Mouse (Mus musculus): ENCODE data around the gene Ltb. TPM values are rescaled to one million over a fixed set of nuclear protein-coding genes. Genes with fewer than 3 reads are reported as not detected.
A peak's percentile ranks its signal among the peaks of the same experiment; 100 is the strongest.

Ltb gene
- total and polyA plus RNA-seq, 2 experiments from 2014 or later, result 0.27 to 0.33 TPM

DNA sequence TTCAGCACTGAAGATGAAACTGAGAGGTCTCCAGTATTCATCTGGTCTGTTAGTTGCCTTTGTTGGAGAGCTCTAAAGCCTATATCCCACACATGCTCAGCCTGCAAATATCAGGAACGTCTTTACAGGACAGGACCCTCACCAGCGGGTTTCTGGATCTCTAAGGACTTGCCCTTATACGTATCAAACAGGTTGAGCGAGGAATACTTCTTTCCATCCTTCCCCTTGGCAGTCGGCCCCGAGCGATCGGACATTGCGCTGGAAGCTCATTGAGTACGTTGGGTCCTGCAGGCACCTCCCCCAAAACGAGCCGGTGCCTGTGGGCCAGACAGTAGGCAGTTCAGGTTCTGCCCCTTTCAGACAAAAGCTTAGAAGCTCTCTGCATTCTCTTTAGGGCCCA lies 31.5 kb upstream of the Ltb start:
- peak overlapping the region; percentile 100 for H3K9ac ChIP-seq (replicated peaks; ENCODE audit: low read depth, low read length)
- H3K4me2 ChIP-seq (ENCODE audit: low read depth, low read length), result peak overlapping the region; percentile 85
- ATAC-seq (ENCODE audit: insufficient read depth, low read depth), result no peak
- WGBS, result 10% methylated on average over 12 of the region's 12 CpGs
- H3K36me3 ChIP-seq (replicated peaks; ENCODE audit: control insufficient read depth, insufficient read depth, low read length), result peaks cover 44% of the 10 kb centered on the region
- H3K27ac ChIP-seq (ENCODE audit: low read depth), result peak overlapping the region; percentile 18; the same call in 1 of the 2 replicates
- peak overlapping the region; percentile 100 for H3K4me3 ChIP-seq (ENCODE audit: low read depth, low read length)
- no peak for DNase-seq (ENCODE audit: low spot score)
- no peaks in the 10 kb centered on the region for H3K27me3 ChIP-seq (ENCODE audit: control insufficient read depth, insufficient read depth, low read length)
- H3K4me1 ChIP-seq (ENCODE audit: control insufficient read depth, insufficient read depth), result peaks cover 23% of the 10 kb centered on the region
- TF ChIP-seq CTCF (IDR thresholded peaks at IDR 0.05; ENCODE audit: low read depth) (no peak), EP300 (IDR thresholded peaks at IDR 0.05; ENCODE audit: low read depth) (no peak)
- no peaks in the 10 kb centered on the region for H3K9me3 ChIP-seq (replicated peaks; ENCODE audit: control insufficient read depth, low read length)

DNA sequence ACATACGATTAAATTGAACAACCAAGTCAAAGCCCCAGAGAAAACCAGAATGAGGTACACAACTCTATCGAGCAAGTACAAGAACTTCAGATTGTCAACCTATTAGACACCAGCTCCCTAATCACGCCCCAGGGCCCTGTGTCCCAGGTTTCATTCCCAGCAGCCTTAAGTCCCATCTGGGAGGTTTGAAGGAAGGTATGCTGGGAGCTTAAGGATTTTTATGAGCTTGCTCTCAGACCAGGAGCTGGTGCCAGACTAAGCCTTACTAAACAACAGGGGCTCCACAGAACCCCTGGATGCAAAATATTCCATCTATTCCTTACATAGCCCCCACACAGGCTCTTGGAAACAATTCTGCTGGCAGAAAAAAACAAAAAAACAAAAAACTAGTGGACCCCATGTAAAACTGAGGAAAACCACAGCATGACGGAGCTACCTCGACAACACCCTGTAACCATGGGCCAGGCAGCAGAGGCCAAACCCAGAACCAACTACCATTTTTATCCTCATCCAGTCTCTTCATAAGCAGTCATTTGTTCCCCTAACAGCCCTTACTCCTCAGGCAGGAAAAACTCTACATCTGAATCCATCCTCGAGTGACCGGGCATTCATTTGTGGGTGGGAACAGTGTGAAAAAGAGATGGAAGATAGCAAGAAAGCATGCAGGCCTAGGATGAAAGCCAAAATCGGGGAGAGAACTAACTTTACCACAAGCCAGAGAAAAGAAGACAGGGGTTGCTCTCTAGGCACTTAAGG lies 30.7 kb upstream of the Ltb start:
- H3K36me3 ChIP-seq (replicated peaks; ENCODE audit: control insufficient read depth, insufficient read depth, low read length), result peaks cover 36% of the 10 kb centered on the region
- H3K4me3 ChIP-seq (ENCODE audit: low read depth, low read length), result peak overlapping the region; percentile 100
- peak overlapping the region; percentile 85 for H3K4me2 ChIP-seq (ENCODE audit: low read depth, low read length)
- ATAC-seq (ENCODE audit: insufficient read depth, low read depth), result no peak
- peaks cover 23% of the 10 kb centered on the region for H3K4me1 ChIP-seq (ENCODE audit: control insufficient read depth, insufficient read depth)
- TF ChIP-seq EP300 (IDR thresholded peaks at IDR 0.05; ENCODE audit: low read depth) (no peak), CTCF (IDR thresholded peaks at IDR 0.05; ENCODE audit: low read depth) (no peak)
- H3K27me3 ChIP-seq (ENCODE audit: control insufficient read depth, insufficient read depth, low read length), result no peaks in the 10 kb centered on the region
- peak overlapping the region; percentile 100 for H3K9ac ChIP-seq (replicated peaks; ENCODE audit: low read depth, low read length)
- 4% methylated on average over 8 of the region's 8 CpGs for WGBS
- peak overlapping the region; percentile 99 for H3K27ac ChIP-seq (ENCODE audit: low read depth)
- no peaks in the 10 kb centered on the region for H3K9me3 ChIP-seq (replicated peaks; ENCODE audit: control insufficient read depth, low read length)
- DNase-seq (ENCODE audit: low spot score), result peak; percentile 42

DNA sequence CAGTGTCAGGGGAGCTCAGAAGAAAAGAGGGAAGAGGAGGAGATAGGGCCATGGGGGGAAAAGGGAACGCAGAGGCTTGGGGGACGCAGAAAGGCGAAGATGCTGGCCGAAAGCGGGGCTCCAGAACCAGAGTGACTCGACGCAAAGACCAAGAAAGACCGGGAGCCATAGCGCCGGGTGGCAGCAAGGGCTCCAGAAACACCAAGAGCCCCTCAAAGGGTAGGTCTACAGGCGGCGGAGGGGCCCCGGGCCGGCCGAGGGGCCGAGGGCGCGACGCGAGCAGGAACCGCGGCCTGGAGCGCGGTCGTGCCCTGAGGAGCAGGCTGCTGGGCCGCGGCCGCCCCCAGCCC lies 30.0 kb upstream of the Ltb start:
- TF ChIP-seq CTCF (IDR thresholded peaks at IDR 0.05; ENCODE audit: low read depth), result no peak
- TF ChIP-seq EP300 (IDR thresholded peaks at IDR 0.05; ENCODE audit: low read depth), result no peak
- Histone ChIP-seq H3K4me1 (ENCODE audit: control insufficient read depth, insufficient read depth) (peaks cover 23% of the 10 kb centered on the region), H3K4me3 (ENCODE audit: low read depth, low read length) (peak overlapping the region; percentile 100), H3K9ac (replicated peaks; ENCODE audit: low read depth, low read length) (peak overlapping the region; percentile 100), H3K36me3 (replicated peaks; ENCODE audit: control insufficient read depth, insufficient read depth, low read length) (peaks cover 30% of the 10 kb centered on the region), H3K9me3 (replicated peaks; ENCODE audit: control insufficient read depth, low read length) (no peaks in the 10 kb centered on the region), H3K27me3 (ENCODE audit: control insufficient read depth, insufficient read depth, low read length) (no peaks in the 10 kb centered on the region), H3K27ac (ENCODE audit: low read depth) (peak overlapping the region; percentile 99), H3K4me2 (ENCODE audit: low read depth, low read length) (peak overlapping the region; percentile 85)
- ATAC-seq (ENCODE audit: insufficient read depth, low read depth) (no peak), DNase-seq (ENCODE audit: low spot score) (no peak)
- under 1% methylated on average over 19 of the region's 28 CpGs for WGBS

DNA sequence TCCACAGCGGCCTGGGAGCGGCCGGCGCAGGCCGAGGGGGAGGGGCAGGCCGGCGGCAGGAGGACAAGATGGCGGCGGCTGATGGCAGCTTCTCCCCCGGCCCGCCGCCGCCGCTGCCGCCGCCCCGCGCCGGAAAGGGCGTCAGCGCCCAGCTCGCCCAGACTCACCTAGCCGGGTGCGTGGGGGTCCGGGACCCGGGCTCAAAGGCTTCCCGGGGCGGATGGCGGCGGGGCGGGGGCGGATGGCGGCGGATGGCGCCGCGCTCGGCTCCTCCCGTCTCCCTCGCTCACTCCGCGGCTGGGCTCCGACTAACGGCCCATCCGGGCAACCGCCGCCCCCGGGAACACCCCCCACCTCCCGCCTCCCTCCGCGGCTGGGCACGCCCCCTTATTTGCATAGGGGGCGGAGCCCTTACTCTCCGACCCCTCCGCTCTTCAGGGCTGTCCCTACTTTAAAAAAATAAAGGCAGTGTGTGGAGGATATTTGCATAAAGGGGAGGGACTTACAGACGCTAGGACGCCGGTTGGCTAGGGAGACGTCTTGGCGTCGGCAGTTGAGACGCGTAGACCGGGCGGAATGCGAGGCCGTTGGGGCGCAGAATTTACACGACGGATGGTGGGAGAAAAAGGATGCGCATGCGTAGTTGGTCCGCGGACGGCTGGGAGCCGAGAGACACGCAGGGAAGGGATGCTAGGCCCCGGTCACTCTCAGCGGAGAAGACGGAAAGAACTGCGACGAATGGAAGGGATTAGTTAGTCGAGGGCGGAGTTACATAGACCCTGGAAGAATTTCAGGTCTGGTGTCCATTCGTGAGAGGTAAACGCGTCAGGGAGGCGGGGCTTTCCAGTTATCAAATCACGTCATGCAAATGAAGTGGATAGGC lies 29.4 kb upstream of the Ltb start, which contains the start of gene Prrc2a:
Prrc2a (minus strand) TSS at position 330 of the 883 bp plus-strand sequence.
- peak within 1 kb of the TSS; percentile 99 for H3K27ac ChIP-seq (ENCODE audit: low read depth)
- H3K4me2 ChIP-seq (ENCODE audit: low read depth, low read length), result peak within 1 kb of the TSS; percentile 85
- TF ChIP-seq EP300 (IDR thresholded peaks at IDR 0.05; ENCODE audit: low read depth) (peak; percentile 55; the same call in 1 of the 2 replicates), CTCF (IDR thresholded peaks at IDR 0.05; ENCODE audit: low read depth) (no peak)
- H3K9me3 ChIP-seq (replicated peaks; ENCODE audit: control insufficient read depth, low read length), result no peaks in the 10 kb centered on the region
- no peaks in the 10 kb centered on the region for H3K27me3 ChIP-seq (ENCODE audit: control insufficient read depth, insufficient read depth, low read length)
- WGBS, result under 1% methylated on average over 43 of the region's 89 CpGs
- peak; percentile 94 for ATAC-seq (ENCODE audit: insufficient read depth, low read depth)
- peaks cover 23% of the 10 kb centered on the region for H3K36me3 ChIP-seq (replicated peaks; ENCODE audit: control insufficient read depth, insufficient read depth, low read length)
- peak within 1 kb of the TSS; percentile 100 for H3K4me3 ChIP-seq (ENCODE audit: low read depth, low read length)
- H3K9ac ChIP-seq (replicated peaks; ENCODE audit: low read depth, low read length), result peak within 1 kb of the TSS; percentile 100
- peaks cover 23% of the 10 kb centered on the region for H3K4me1 ChIP-seq (ENCODE audit: control insufficient read depth, insufficient read depth)
- peak; percentile 100 for DNase-seq (ENCODE audit: low spot score)

DNA sequence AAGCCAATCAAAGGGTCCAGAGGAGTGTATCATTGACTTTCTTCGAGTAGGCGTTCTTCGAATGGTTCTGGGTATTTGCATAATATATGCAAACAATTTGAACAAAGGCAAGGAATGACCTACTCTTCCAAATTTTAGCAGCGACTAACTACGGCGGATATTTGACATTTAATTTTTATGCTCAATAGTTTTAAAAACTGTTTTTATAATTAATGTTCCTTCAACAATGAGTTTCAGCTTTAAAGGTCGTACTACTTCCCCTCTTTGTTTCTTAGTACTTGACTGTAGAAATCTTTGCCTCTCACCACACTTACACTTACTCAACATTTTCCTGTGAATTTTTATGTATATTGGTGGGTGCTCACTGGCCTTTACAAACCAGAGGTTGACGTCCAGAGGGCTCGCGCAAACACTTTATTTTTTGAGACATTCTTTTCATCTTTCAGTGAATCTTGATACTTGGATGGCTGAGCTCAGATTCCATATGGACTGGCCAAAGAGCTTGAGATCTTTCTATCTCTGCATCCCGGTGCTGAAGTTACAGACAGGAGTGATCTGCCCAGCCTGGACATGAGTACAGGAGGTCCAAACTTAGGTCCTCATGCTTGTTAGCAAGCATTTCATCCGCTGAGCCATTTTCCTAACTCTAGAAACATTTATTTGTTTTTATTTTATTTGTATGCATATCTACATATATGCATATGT lies 28.6 kb upstream of the Ltb start:
- peak overlapping the region; percentile 56 for H3K4me2 ChIP-seq (ENCODE audit: low read depth, low read length)
- H3K9me3 ChIP-seq (replicated peaks; ENCODE audit: control insufficient read depth, low read length), result no peaks in the 10 kb centered on the region
- H3K4me1 ChIP-seq (ENCODE audit: control insufficient read depth, insufficient read depth), result peaks cover 23% of the 10 kb centered on the region
- H3K27me3 ChIP-seq (ENCODE audit: control insufficient read depth, insufficient read depth, low read length), result no peaks in the 10 kb centered on the region
- DNase-seq (ENCODE audit: low spot score), result no peak
- peak overlapping the region; percentile 100 for H3K4me3 ChIP-seq (ENCODE audit: low read depth, low read length)
- WGBS, result 26% methylated on average over 12 of the region's 12 CpGs
- no peak; the same call in 1 of the 2 replicates for ATAC-seq (ENCODE audit: insufficient read depth, low read depth)
- no peak; the same call in 1 of the 2 replicates for TF ChIP-seq EP300 (IDR thresholded peaks at IDR 0.05; ENCODE audit: low read depth)
- TF ChIP-seq CTCF (IDR thresholded peaks at IDR 0.05; ENCODE audit: low read depth), result no peak
- peak overlapping the region; percentile 99 for H3K27ac ChIP-seq (ENCODE audit: low read depth)
- H3K36me3 ChIP-seq (replicated peaks; ENCODE audit: control insufficient read depth, insufficient read depth, low read length), result peaks cover 15% of the 10 kb centered on the region
- peak overlapping the region; percentile 46; the same call in 1 of the 2 replicates for H3K9ac ChIP-seq (replicated peaks; ENCODE audit: low read depth, low read length)

Measured in heart, postnatal 0 days (tissue).